Mouse (Mus musculus): ENCODE data around the gene Clec12a.

DNA sequence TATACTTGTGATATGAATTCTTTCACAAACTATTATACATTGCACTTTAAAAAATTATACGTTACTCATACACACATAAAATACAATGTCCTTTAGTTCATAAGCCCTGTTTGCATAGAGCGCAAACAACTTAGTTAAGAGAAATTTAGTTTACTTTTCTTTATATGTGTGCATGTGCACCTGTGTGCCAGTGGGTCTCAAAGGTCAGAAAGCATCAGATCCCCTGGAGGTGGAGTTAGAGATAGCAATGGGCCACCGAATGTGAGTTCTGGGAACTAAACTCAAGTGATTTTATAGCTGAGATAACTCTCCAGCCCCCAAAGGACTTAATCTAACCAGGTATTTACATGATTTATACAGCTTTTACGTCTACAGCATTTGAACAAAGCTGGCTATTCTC lies 23.2 kb upstream of the Clec12a start:
- TF ChIP-seq CTCF (IDR thresholded peaks at IDR 0.05; ENCODE audit: borderline replicate concordance, extremely low read depth, insufficient read depth, insufficient read length) = no peak
- no peak for TF ChIP-seq POLR2A (IDR thresholded peaks at IDR 0.05; ENCODE audit: borderline replicate concordance, extremely low read depth, insufficient read depth, insufficient read length, poor library complexity, severe bottlenecking)

Data from brain, embryonic 14.5 days (tissue).